Mouse (Mus musculus): ENCODE results near the gene Tnfrsf26. TPM values are rescaled to one million over a fixed set of nuclear protein-coding genes. Genes with fewer than 3 reads are reported as not detected.

Tnfrsf26 gene
- 1 to 10 TPM; 2.4 TPM for total RNA-seq (2023)

DNA sequence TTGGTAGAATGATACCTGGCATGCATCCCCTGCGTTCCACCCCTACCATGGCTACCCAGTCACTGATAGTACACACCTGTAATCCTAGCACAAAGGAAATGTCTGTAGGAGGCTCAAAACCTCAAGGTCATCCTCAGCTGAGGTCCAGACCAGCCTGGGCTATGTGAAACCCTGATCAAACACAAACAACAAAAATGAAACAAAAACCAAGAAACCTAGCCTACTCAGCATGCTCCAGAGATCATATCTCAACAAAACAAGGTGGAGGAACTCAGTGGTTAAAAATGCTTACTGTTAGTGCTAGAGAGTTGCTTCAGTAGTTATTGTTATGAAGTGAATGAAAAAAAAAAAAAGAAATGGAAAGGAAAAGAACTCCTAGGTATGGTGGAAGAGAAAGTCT lies at the start of gene Tnfrsf26:
Gene Tnfrsf26, minus strand, starts transcription at position 183 of the 400 bp plus-strand sequence.

DNA sequence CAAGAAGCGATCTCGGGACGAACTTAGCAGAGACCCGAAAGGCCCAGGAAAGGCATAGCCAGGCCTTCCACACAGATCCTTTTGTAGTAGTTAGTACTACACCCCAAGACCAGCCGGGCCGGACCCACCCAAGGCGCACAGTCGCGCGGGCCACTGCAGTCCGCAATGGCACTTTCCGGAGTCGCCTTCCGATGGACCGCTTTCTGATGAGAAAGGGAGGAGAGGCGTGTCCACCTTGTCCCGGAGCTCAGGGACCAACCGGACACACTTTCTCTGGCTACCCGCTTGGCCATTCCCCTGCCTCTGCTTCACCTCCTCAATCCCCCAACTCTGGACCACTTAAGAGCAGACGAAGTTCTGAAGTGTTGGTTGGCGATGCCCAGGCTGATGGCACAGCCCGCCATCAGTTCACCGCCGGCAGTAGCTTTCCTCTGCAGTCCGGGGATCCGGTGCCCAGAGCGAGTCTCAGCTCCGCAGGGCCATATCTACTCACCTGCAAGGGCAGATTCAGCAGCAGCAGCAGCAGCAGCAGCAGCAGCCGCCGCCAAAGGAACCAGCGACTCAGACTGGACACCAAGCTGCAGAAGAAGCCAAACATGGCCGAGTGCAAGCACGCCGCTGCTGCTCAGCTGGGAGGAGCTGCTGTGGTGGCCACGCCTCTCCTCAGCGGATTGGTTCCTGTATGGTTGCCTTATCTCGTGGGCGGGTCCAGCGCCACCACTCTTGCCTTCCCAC lies 20.7 kb upstream of the Tnfrsf26 start, which contains the start of gene Tnfrsf22:
Gene Tnfrsf22, minus strand, starts transcription at position 628 of the 735 bp plus-strand sequence.

DNA sequence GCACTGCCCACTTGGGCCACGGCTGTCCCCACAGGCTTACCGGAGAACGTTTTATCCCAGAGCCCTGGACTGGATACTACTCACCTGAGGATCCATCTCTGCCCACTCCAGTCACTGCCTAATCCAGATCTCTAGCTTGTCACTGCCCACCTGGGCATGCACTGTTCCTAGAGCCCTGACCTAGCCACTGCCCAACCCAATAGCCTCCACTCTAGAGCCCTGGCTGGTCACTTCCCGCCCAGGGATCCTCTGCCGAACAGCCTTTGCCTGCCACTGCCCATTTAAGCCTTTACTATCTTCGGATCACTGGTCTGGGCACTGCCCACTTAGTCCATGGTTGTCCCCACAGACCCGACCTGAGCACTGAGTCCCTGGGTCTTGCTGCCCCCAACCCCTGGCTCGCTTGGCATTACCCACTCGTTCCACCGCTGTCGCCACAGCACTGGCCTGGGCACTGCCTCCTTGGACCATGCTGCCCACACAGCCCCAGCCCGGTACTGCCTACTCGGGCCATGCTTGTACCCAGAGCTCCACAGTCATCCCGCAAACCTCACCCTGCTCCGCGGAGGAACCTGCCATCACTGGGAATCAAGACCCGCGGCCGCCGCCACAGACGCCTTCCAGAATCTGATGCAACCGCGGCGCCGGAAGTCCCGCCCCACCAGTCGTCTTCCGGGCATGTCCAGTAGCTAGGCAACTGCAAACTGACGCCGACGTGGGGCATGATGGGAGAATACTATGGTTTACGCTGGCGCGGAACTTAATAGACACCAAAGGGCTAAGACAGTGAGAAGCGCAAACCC lies 28.9 kb downstream of the Tnfrsf26 start, which contains the start of gene Cars:
Gene Cars, minus strand, starts transcription at position 663 of the 803 bp plus-strand sequence.

Other genes starting within 250 kb of the Tnfrsf26 start
- gene Cdkn1c, start 167.7 kb downstream of the Tnfrsf26 start, total RNA-seq (2023): 1 to 10 TPM in 1 of 2 experiments, under 1 TPM in 1; 0.68 to 2.9 TPM
- gene Slc22a18, start 155.0 kb downstream of the Tnfrsf26 start, total RNA-seq (2023): 1 to 10 TPM; 1.0 to 2.0 TPM
- gene Phlda2, start 125.6 kb downstream of the Tnfrsf26 start, total RNA-seq (2023): not detected
- 10 to 100 TPM; 94.3 to 97.5 TPM for gene Nap1l4, start 79.6 kb downstream of the Tnfrsf26 start, total RNA-seq (2023)
- 10 to 100 TPM; 26.2 to 29.8 TPM for gene Cars, start 28.6 kb downstream of the Tnfrsf26 start, total RNA-seq (2023)
- 1 to 10 TPM; 2.5 to 3.2 TPM for gene Tnfrsf22, start 20.9 kb upstream of the Tnfrsf26 start, total RNA-seq (2023)
- gene Tnfrsf23, start 57.1 kb upstream of the Tnfrsf26 start, total RNA-seq (2023): 1 to 10 TPM; 3.6 TPM
- 1 to 10 TPM; 1.4 to 1.7 TPM for gene Osbpl5, start 128.3 kb upstream of the Tnfrsf26 start, total RNA-seq (2023)
- not detected for gene Mrgprg, start 138.3 kb upstream of the Tnfrsf26 start, total RNA-seq (2023)
- under 1 TPM in 1 of 2 experiments, not detected in 1; 0.13 TPM for gene Mrgpre, start 155.8 kb upstream of the Tnfrsf26 start, total RNA-seq (2023)
- 10 to 100 TPM in 1 of 2 experiments, 1 to 10 TPM in 1; 9.8 to 12.4 TPM for gene Nadsyn1, start 194.1 kb upstream of the Tnfrsf26 start, total RNA-seq (2023)
- 10 to 100 TPM; 17.3 to 17.5 TPM for gene Dhcr7, start 194.4 kb upstream of the Tnfrsf26 start, total RNA-seq (2023)
- gene Gm498, start 238.1 kb upstream of the Tnfrsf26 start, total RNA-seq (2023): not detected

All from monocyte, adult 59 days (primary cell).